Comparison of ENCODE assay signal across 8 mouse cellular contexts in the genomic region with DNA sequence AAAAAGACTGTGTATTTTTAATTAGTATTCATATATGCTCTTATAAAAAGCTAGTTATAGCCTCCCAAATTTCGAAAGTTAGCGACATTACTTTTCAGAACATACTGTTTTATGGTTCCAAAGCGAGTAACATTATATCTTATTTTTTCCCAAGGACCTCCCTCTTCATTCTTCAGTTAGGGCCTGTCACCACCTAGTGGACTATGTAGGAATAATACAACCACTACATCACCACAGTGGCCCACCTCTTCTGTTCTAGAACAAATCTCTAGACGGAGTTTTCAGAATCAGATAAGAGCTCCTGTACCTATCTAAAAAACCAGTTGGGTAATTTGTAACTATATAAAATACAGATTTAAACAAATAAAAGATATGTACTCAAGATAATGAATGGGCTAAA.
DNase-seq lines count a peak whose midpoint lies in the region; ATAC-seq and TF ChIP-seq lines count a peak whose summit lies in the region.

No protein-coding gene starts in this region.

- no peak overlapping the region for H3K4me3 ChIP-seq in gastrocnemius, adult 2 months
- no peak overlapping the region for H3K4me3 ChIP-seq in midbrain, embryonic 16.5 days (ENCODE audit: low read depth, low read length)
- H3K4me3 ChIP-seq in midbrain, embryonic 13.5 days (replicated peaks) = no peak overlapping the region
- no peak overlapping the region for H3K4me3 ChIP-seq in myocyte

- intact Hi-C loops in gastrocnemius, adult 2 months (cut with DNase I) = no loop called here

- TF ChIP-seq CTCF in gastrocnemius, adult 2 months (IDR thresholded peaks at IDR 0.05) = peak; percentile 91

- no peak overlapping the region for H3ac ChIP-seq in myocyte (ENCODE audit: control insufficient read depth, insufficient read length)

- no peak overlapping the region for H3K27ac ChIP-seq in gastrocnemius, adult 2 months
- H3K27ac ChIP-seq in midbrain, embryonic 16.5 days (ENCODE audit: low read length) = no peak overlapping the region
- no peak overlapping the region for H3K27ac ChIP-seq in midbrain, embryonic 13.5 days

- WGBS in midbrain, embryonic 16.5 days = 58% methylated on average over 4 of the region's 4 CpGs
- WGBS in midbrain, embryonic 13.5 days = 54% methylated on average over 4 of the region's 4 CpGs

- no peak for TF ChIP-seq POLR2A in myocyte (IDR thresholded peaks at IDR 0.05; ENCODE audit: insufficient read length, low read depth)

- H3K9me3 ChIP-seq in midbrain, embryonic 16.5 days (replicated peaks; ENCODE audit: control insufficient read depth, low read length, poor library complexity, severe bottlenecking) = no peaks in the 10 kb centered on the region
- H3K9me3 ChIP-seq in midbrain, embryonic 13.5 days = no peaks in the 10 kb centered on the region

- H3K4me1 ChIP-seq in midbrain, embryonic 16.5 days (ENCODE audit: control insufficient read depth, insufficient read depth, low read length) = no peaks in the 10 kb centered on the region
- H3K4me1 ChIP-seq in midbrain, embryonic 13.5 days (replicated peaks) = no peaks in the 10 kb centered on the region

- H3K9ac ChIP-seq in midbrain, embryonic 16.5 days (ENCODE audit: low read depth, low read length) = no peak overlapping the region
- H3K9ac ChIP-seq in midbrain, embryonic 13.5 days (replicated peaks) = no peak overlapping the region

- no peaks in the 10 kb centered on the region for H3K36me3 ChIP-seq in midbrain, embryonic 16.5 days (ENCODE audit: control insufficient read depth, insufficient read depth, low read length)
- peaks cover 15% of the 10 kb centered on the region; the same call in 1 of the 2 replicates for H3K36me3 ChIP-seq in midbrain, embryonic 13.5 days
- peaks cover 15% of the 10 kb centered on the region for H3K36me3 ChIP-seq in myocyte (ENCODE audit: control insufficient read depth, insufficient read depth)

- H3K4me2 ChIP-seq in midbrain, embryonic 16.5 days (ENCODE audit: low read length) = no peak overlapping the region
- H3K4me2 ChIP-seq in midbrain, embryonic 13.5 days (replicated peaks) = no peak overlapping the region
- peak overlapping the region; percentile 7 for H3K4me2 ChIP-seq in myocyte (ENCODE audit: low read depth)

- no peak for DNase-seq in gastrocnemius, adult 2 months
- no peak for DNase-seq in gastrocnemius, postnatal 25 days
- peak; percentile 10 for DNase-seq in T-cell, adult 2 months (ENCODE audit: low spot score)
- no peak for DNase-seq in ovary, postnatal 10 days (ENCODE audit: low spot score)

- no peaks in the 10 kb centered on the region for H3K27me3 ChIP-seq in midbrain, embryonic 16.5 days (ENCODE audit: control insufficient read depth, insufficient read depth, low read depth, low read length)
- H3K27me3 ChIP-seq in midbrain, embryonic 13.5 days = no peaks in the 10 kb centered on the region
- no peaks in the 10 kb centered on the region for H3K27me3 ChIP-seq in myocyte (ENCODE audit: control insufficient read depth, insufficient read depth, insufficient read length)

- 0 out of 2 replicates have a peak, but pooled peaks have one; percentile 67 for ATAC-seq in midbrain, embryonic 16.5 days
- no peak for ATAC-seq in midbrain, embryonic 13.5 days
- ATAC-seq in hematopoietic stem cell, adult 5-6 weeks (replicated peaks in 1 of 2; ENCODE audit: insufficient read depth in 1 of 2, low FRiP score in 2 of 2, low TSS enrichment in 1 of 2, low read depth in 1 of 2, poor library complexity in 2 of 2, severe bottlenecking in 2 of 2) = peak; percentile 82 to 84

- H3K79me2 ChIP-seq in myocyte (ENCODE audit: control insufficient read depth, insufficient read depth) = no peaks in the 10 kb centered on the region

TF ChIP-seq in myocyte, 11 proteins besides CTCF, POLR2A, EP300 and RAD21:
- no peak for TF ChIP-seq POLR2AphosphoS2 (IDR thresholded peaks at IDR 0.05; ENCODE audit: insufficient read length, low read depth)
TF ChIP-seq in myocyte: peak in this region for 0.
